Comparison of ENCODE assay signal across 23 mouse cellular contexts in the genomic region with DNA sequence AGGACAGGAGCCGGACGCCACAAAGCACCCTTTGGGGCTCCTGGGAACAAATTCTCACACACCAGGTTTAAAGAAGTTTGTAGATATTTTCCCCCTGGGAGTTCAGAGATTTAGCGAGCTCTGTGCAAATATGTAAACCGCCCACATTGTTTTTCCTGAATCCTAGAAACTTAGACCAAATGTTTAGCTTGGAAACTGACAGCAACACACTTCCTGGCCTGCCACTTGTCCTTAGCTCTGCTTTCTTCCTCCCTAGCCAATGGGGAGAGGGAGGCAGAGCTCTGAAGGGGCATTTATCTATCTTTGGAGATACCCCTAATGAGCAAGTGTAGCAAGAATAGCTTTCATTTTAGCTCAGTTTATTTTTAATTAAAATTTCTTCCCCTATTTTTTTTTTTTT. TPM values are rescaled to one million over a fixed set of nuclear protein-coding genes. Genes with fewer than 3 reads are reported as not detected.
DNase-seq lines count a peak whose midpoint lies in the region; ATAC-seq and TF ChIP-seq lines count a peak whose summit lies in the region.
"Had no signal": no experiment of that assay in that cellular context is flagged by ENCODE, and none has a peak within 500 bp of the region (broad histone marks: within the 10 kb centered on the region; RNA-seq: fewer than 3 reads in every experiment).

No protein-coding gene starts in this region.

- H3K4me3 ChIP-seq in embryonic facial prominence, embryonic 14.5 days (ENCODE audit: low read depth, low read length), result no peak overlapping the region
- H3K4me3 ChIP-seq in embryonic facial prominence, embryonic 10.5 days, result no peak overlapping the region
- no peak overlapping the region for H3K4me3 ChIP-seq in hindbrain, embryonic 11.5 days (ENCODE audit: low read depth, low read length)
- no peak overlapping the region for H3K4me3 ChIP-seq in hindbrain, postnatal 0 days (ENCODE audit: low read length)
- H3K4me3 ChIP-seq in lung, embryonic 15.5 days, result no peak overlapping the region
- H3K4me3 ChIP-seq in forebrain, embryonic 10.5 days, result no peak overlapping the region
- H3K4me3 ChIP-seq: embryonic facial prominence, embryonic 12.5 days; hindbrain, embryonic 15.5 days; limb, embryonic 13.5 days; neural tube, embryonic 12.5 days had no signal

- no peak for TF ChIP-seq CTCF in hindbrain, postnatal 0 days (IDR thresholded peaks at IDR 0.05; ENCODE audit: low read depth)

- WGBS in embryonic facial prominence, embryonic 14.5 days, result 30% methylated on average over 4 of the region's 4 CpGs
- WGBS in embryonic facial prominence, embryonic 10.5 days, result 60% methylated on average over 4 of the region's 4 CpGs
- 69% methylated on average over 4 of the region's 4 CpGs for WGBS in hindbrain, embryonic 11.5 days
- WGBS in hindbrain, postnatal 0 days, result 59% methylated on average over 4 of the region's 4 CpGs
- 26% methylated on average over 4 of the region's 4 CpGs for WGBS in lung, embryonic 15.5 days
- 72% methylated on average over 4 of the region's 4 CpGs for WGBS in forebrain, embryonic 10.5 days

- H3K4me1 ChIP-seq in embryonic facial prominence, embryonic 14.5 days (ENCODE audit: control insufficient read depth, insufficient read depth, low read length), result 0 out of 2 replicates have a peak, but pooled peaks cover 7% of the 10 kb centered on the region
- peaks cover 17% of the 10 kb centered on the region for H3K4me1 ChIP-seq in embryonic facial prominence, embryonic 10.5 days
- no peaks in the 10 kb centered on the region for H3K4me1 ChIP-seq in hindbrain, embryonic 11.5 days (replicated peaks; ENCODE audit: control insufficient read depth, insufficient read depth, low read length)
- peaks cover 9% of the 10 kb centered on the region; the same call in 1 of the 2 replicates for H3K4me1 ChIP-seq in hindbrain, postnatal 0 days (ENCODE audit: insufficient read depth, low read length)
- H3K4me1 ChIP-seq in lung, embryonic 15.5 days, result peaks cover 19% of the 10 kb centered on the region
- H3K4me1 ChIP-seq in forebrain, embryonic 10.5 days, result peaks cover 38% of the 10 kb centered on the region
- H3K4me1 ChIP-seq: neural tube, embryonic 12.5 days had no signal

- ATAC-seq in embryonic facial prominence, embryonic 14.5 days (ENCODE audit: low read depth), result no peak
- ATAC-seq in hindbrain, embryonic 11.5 days (ENCODE audit: low FRiP score), result no peak
- ATAC-seq in hindbrain, postnatal 0 days, result no peak
- ATAC-seq in lung, embryonic 15.5 days (ENCODE audit: borderline replicate concordance, extremely low read depth, low FRiP score, low TSS enrichment), result no peak
- ATAC-seq: CD4-positive, CD25-positive, alpha-beta regulatory T cell, adult 4 months; forebrain, postnatal 0 days; intestine, embryonic 16.5 days had no signal

- DNase-seq in embryonic facial prominence, embryonic 14.5 days (ENCODE audit: low spot score), result peak; percentile 33
- DNase-seq in embryonic facial prominence, embryonic 10.5 days (ENCODE audit: low spot score), result no peak
- no peak for DNase-seq in hindbrain, embryonic 11.5 days (ENCODE audit: low spot score)
- no peak for DNase-seq in hindbrain, postnatal 0 days (ENCODE audit: low spot score)
- no peak for DNase-seq in lung, postnatal 10 days
- no peak for DNase-seq in ovary, adult 18-20 months (ENCODE audit: low spot score)
- DNase-seq in forebrain, embryonic 10.5 days (ENCODE audit: extremely low spot score, low spot score), result no peak
- DNase-seq: adrenal gland, postnatal 14 days; cerebellum, adult 9-11 months; forebrain, postnatal 0 days; kidney, postnatal 10 days; thymus, postnatal 36 days had no signal

- H3K4me2 ChIP-seq in embryonic facial prominence, embryonic 14.5 days (ENCODE audit: low read depth, low read length), result no peak overlapping the region
- no peak overlapping the region for H3K4me2 ChIP-seq in hindbrain, embryonic 11.5 days (replicated peaks; ENCODE audit: low read depth, low read length)
- no peak overlapping the region for H3K4me2 ChIP-seq in hindbrain, postnatal 0 days (ENCODE audit: low read depth, low read length)
- H3K4me2 ChIP-seq in lung, embryonic 15.5 days, result no peak overlapping the region
- H3K4me2 ChIP-seq: embryonic facial prominence, embryonic 12.5 days; hindbrain, embryonic 15.5 days; limb, embryonic 13.5 days; midbrain, embryonic 11.5 days; neural tube, embryonic 12.5 days had no signal

- H3K9ac ChIP-seq in embryonic facial prominence, embryonic 14.5 days (ENCODE audit: low read depth, low read length), result no peak overlapping the region
- no peak overlapping the region for H3K9ac ChIP-seq in hindbrain, embryonic 11.5 days (ENCODE audit: low read depth, low read length)
- no peak overlapping the region for H3K9ac ChIP-seq in hindbrain, postnatal 0 days (replicated peaks; ENCODE audit: low read length)
- H3K9ac ChIP-seq in lung, embryonic 15.5 days, result no peak overlapping the region
- H3K9ac ChIP-seq: embryonic facial prominence, embryonic 12.5 days; forebrain, postnatal 0 days; hindbrain, embryonic 15.5 days; limb, embryonic 13.5 days; neural tube, embryonic 12.5 days had no signal

- no peaks in the 10 kb centered on the region for H3K27me3 ChIP-seq in embryonic facial prominence, embryonic 14.5 days (replicated peaks; ENCODE audit: control insufficient read depth, insufficient read depth, low read length)
- H3K27me3 ChIP-seq in embryonic facial prominence, embryonic 10.5 days (replicated peaks; ENCODE audit: low read depth, poor library complexity, severe bottlenecking), result no peaks in the 10 kb centered on the region
- H3K27me3 ChIP-seq in hindbrain, embryonic 11.5 days (ENCODE audit: control insufficient read depth, insufficient read depth, low read length), result no peaks in the 10 kb centered on the region
- H3K27me3 ChIP-seq in hindbrain, postnatal 0 days (ENCODE audit: insufficient read depth, low read length), result no peaks in the 10 kb centered on the region
- no peaks in the 10 kb centered on the region for H3K27me3 ChIP-seq in lung, embryonic 15.5 days
- H3K27me3 ChIP-seq in forebrain, embryonic 10.5 days (ENCODE audit: poor library complexity, severe bottlenecking), result no peaks in the 10 kb centered on the region
- H3K27me3 ChIP-seq: embryonic facial prominence, embryonic 12.5 days; hindbrain, embryonic 15.5 days; limb, embryonic 13.5 days; neural tube, embryonic 12.5 days; Patski had no signal

- no peaks in the 10 kb centered on the region for H3K9me3 ChIP-seq in embryonic facial prominence, embryonic 14.5 days (ENCODE audit: control insufficient read depth, low read length)
- no peaks in the 10 kb centered on the region for H3K9me3 ChIP-seq in embryonic facial prominence, embryonic 10.5 days
- no peaks in the 10 kb centered on the region for H3K9me3 ChIP-seq in hindbrain, embryonic 11.5 days (ENCODE audit: control insufficient read depth, low read length)
- no peaks in the 10 kb centered on the region for H3K9me3 ChIP-seq in hindbrain, postnatal 0 days (ENCODE audit: low read length)
- no peaks in the 10 kb centered on the region for H3K9me3 ChIP-seq in lung, embryonic 15.5 days
- H3K9me3 ChIP-seq in forebrain, embryonic 10.5 days, result no peaks in the 10 kb centered on the region
- H3K9me3 ChIP-seq: embryonic facial prominence, embryonic 12.5 days; hindbrain, embryonic 15.5 days; limb, embryonic 13.5 days; neural tube, embryonic 12.5 days had no signal

- H3K27ac ChIP-seq in embryonic facial prominence, embryonic 14.5 days (replicated peaks; ENCODE audit: low read depth, low read length), result no peak overlapping the region
- no peak overlapping the region for H3K27ac ChIP-seq in embryonic facial prominence, embryonic 10.5 days (replicated peaks)
- 0 out of 2 replicates have a peak overlapping the region, but pooled peaks have one; percentile 24 for H3K27ac ChIP-seq in hindbrain, embryonic 11.5 days (ENCODE audit: low read depth, low read length)
- no peak overlapping the region for H3K27ac ChIP-seq in hindbrain, postnatal 0 days
- peak overlapping the region; percentile 9; the same call in 1 of the 2 replicates for H3K27ac ChIP-seq in lung, embryonic 15.5 days
- H3K27ac ChIP-seq in forebrain, embryonic 10.5 days, result no peak overlapping the region
- H3K27ac ChIP-seq: embryonic facial prominence, embryonic 12.5 days; limb, embryonic 13.5 days; macrophage; neural tube, embryonic 12.5 days had no signal

- no peaks in the 10 kb centered on the region for H3K36me3 ChIP-seq in embryonic facial prominence, embryonic 14.5 days (ENCODE audit: control insufficient read depth, insufficient read depth, low read length)
- no peaks in the 10 kb centered on the region for H3K36me3 ChIP-seq in embryonic facial prominence, embryonic 10.5 days (replicated peaks)
- H3K36me3 ChIP-seq in hindbrain, embryonic 11.5 days (ENCODE audit: control insufficient read depth, insufficient read depth, low read length), result no peaks in the 10 kb centered on the region
- H3K36me3 ChIP-seq in hindbrain, postnatal 0 days (ENCODE audit: insufficient read depth, low read length), result no peaks in the 10 kb centered on the region
- no peaks in the 10 kb centered on the region for H3K36me3 ChIP-seq in lung, embryonic 15.5 days
- H3K36me3 ChIP-seq in forebrain, embryonic 10.5 days (replicated peaks), result no peaks in the 10 kb centered on the region
- H3K36me3 ChIP-seq: embryonic facial prominence, embryonic 12.5 days; hindbrain, embryonic 15.5 days; limb, embryonic 13.5 days; neural tube, embryonic 12.5 days had no signal

RNA-seq across cellular contexts. Expression of a gene that starts 14.1 kb away (rescaled TPM):
- polyA plus RNA-seq in embryonic facial prominence, embryonic 14.5 days (2014; fragmentation: Nextera tagmentation; extraction: Ambion mirVana), result 0.18 and 0.24 TPM in 2 replicates
- polyA plus RNA-seq in embryonic facial prominence, embryonic 10.5 days (2016; fragmentation: Nextera tagmentation; extraction: Ambion mirVana), result 0.09 TPM in 1 of 2 replicates, not detected in the other
- 0.05 TPM in 1 of 2 replicates, not detected in the other for polyA plus RNA-seq in hindbrain, embryonic 11.5 days (2014; fragmentation: Nextera tagmentation; extraction: Ambion mirVana)
- 0.36 and 0.68 TPM in 2 replicates for total RNA-seq in hindbrain, postnatal 0 days (2014; rRNA removed)
- polyA plus RNA-seq in hindbrain, postnatal 0 days (2015; fragmentation: Nextera tagmentation; extraction: Ambion mirVana), result 0.13 TPM in 1 of 2 replicates, not detected in the other
- 0.17 TPM in 1 of 2 replicates, not detected in the other for polyA plus RNA-seq in lung, embryonic 15.5 days (2015; fragmentation: Nextera tagmentation; extraction: Ambion mirVana)
- polyA plus RNA-seq in forebrain, embryonic 10.5 days (2016; fragmentation: Nextera tagmentation; extraction: Ambion mirVana), result 0.05 TPM in 1 of 2 replicates, not detected in the other
- polyA plus RNA-seq: midbrain, embryonic 11.5 days; Patski; testis, adult 2 months had no signal

RNA-seq across cellular contexts. Expression of a gene that starts 45.8 kb away (rescaled TPM):
- 12.0 and 14.6 TPM in 2 replicates for polyA plus RNA-seq in embryonic facial prominence, embryonic 14.5 days (2014; fragmentation: Nextera tagmentation; extraction: Ambion mirVana)
- polyA plus RNA-seq in embryonic facial prominence, embryonic 10.5 days (2016; fragmentation: Nextera tagmentation; extraction: Ambion mirVana), result 28.1 and 31.4 TPM in 2 replicates
- polyA plus RNA-seq in hindbrain, embryonic 11.5 days (2014; fragmentation: Nextera tagmentation; extraction: Ambion mirVana), result 19.5 and 22.4 TPM in 2 replicates
- 6.7 and 8.4 TPM in 2 replicates for total RNA-seq in hindbrain, postnatal 0 days (2014; rRNA removed)
- polyA plus RNA-seq in hindbrain, postnatal 0 days (2015; fragmentation: Nextera tagmentation; extraction: Ambion mirVana), result 3.3 and 3.9 TPM in 2 replicates
- polyA plus RNA-seq in lung, embryonic 15.5 days (2015; fragmentation: Nextera tagmentation; extraction: Ambion mirVana), result 20.8 and 21.2 TPM in 2 replicates
- polyA plus RNA-seq in forebrain, embryonic 10.5 days (2016; fragmentation: Nextera tagmentation; extraction: Ambion mirVana), result 35.6 and 36.0 TPM in 2 replicates

Comparison
In these comparisons a context has a peak if more than half of its experiments do, and no peak if none do; other contexts are left out.
1. H3K27ac ChIP-seq: peak in hindbrain, embryonic 11.5 days (single experiment) and lung, embryonic 15.5 days (single experiment); none in embryonic facial prominence, embryonic 14.5 days (single experiment), embryonic facial prominence, embryonic 10.5 days (single experiment), hindbrain, postnatal 0 days (single experiment) and forebrain, embryonic 10.5 days (single experiment).